Mouse (Mus musculus) ZHBTc4 (cell line): ENCODE measurements around the gene Fam177a.
"Not testable (repeated sequence)": the region's sequence is repeated elsewhere in the genome, so short reads cannot be mapped to it uniquely, and the experiment has no call there.

Experiments used
- DNase-seq: peaks from one replicate; pipeline ENCODE4 v3.0.0-alpha.2; 2011; ENCODE audit warnings: low read depth, low spot score

Gene Fam177a

GRCm38 (mm10) chr12:55124242-55124641 lies at the start of gene Fam177a:
Gene Fam177a, plus strand, starts transcription at chr12:55124469.
- not testable (repeated sequence) for DNase-seq

- no peak for DNase-seq
Observed at GRCm38 (mm10) chr12:55075296-55075695, 49.0 kb upstream of the Fam177a start.

- peak; percentile 11 for DNase-seq
Observed at GRCm38 (mm10) chr12:55078706-55079105, 45.6 kb upstream of the Fam177a start.

- peak; percentile 98 for DNase-seq
Observed at GRCm38 (mm10) chr12:55079726-55080600, 44.3 kb upstream of the Fam177a start, which contains the start of the genes 2700097O09Rik and Srp54a. Gene 2700097O09Rik, minus strand, starts transcription at chr12:55080110. Gene Srp54a, plus strand, starts transcription at chr12:55080262.

- not testable (repeated sequence) for DNase-seq
Observed at GRCm38 (mm10) chr12:55080601-55080942, 43.7 kb upstream of the Fam177a start.

GRCm38 (mm10) chr12:55092127-55092526 lies 32.1 kb upstream of the Fam177a start:
- not testable (repeated sequence) for DNase-seq

- not testable (repeated sequence) for DNase-seq
Observed at GRCm38 (mm10) chr12:55112616-55113015, 11.7 kb upstream of the Fam177a start.

GRCm38 (mm10) chr12:55124731-55125130 lies 462 bp downstream of the Fam177a start:
- DNase-seq = not testable (repeated sequence)

GRCm38 (mm10) chr12:55135540-55135939 lies 11.3 kb downstream of the Fam177a start:
- DNase-seq = not testable (repeated sequence)

GRCm38 (mm10) chr12:55137859-55138258 lies 13.6 kb downstream of the Fam177a start:
- DNase-seq = not testable (repeated sequence)

- not testable (repeated sequence) for DNase-seq
Observed at GRCm38 (mm10) chr12:55154559-55155448, 30.5 kb downstream of the Fam177a start, which contains the start of gene Srp54b. Gene Srp54b, plus strand, starts transcription at chr12:55155104.

GRCm38 (mm10) chr12:55155449-55155783 lies 31.1 kb downstream of the Fam177a start:
- not testable (repeated sequence) for DNase-seq

- not testable (repeated sequence) for DNase-seq
Observed at GRCm38 (mm10) chr12:55167034-55167557, 42.8 kb downstream of the Fam177a start.

GRCm38 (mm10) chr12:55187686-55188085 lies 63.4 kb downstream of the Fam177a start:
- DNase-seq = not testable (repeated sequence)

- DNase-seq = not testable (repeated sequence)
Observed at GRCm38 (mm10) chr12:55189127-55189526, 64.9 kb downstream of the Fam177a start.
